Comparison of ENCODE assay signal across 14 mouse cellular contexts in genomic region chr13:56549364-56549763, GRCm38 (mm10). TPM values are rescaled to one million over a fixed set of nuclear protein-coding genes. Genes with fewer than 3 reads are reported as not detected.
A peak's percentile ranks its signal among the peaks of the same experiment; 100 is the strongest.
DNase-seq lines count a peak whose midpoint lies in the region; ATAC-seq and TF ChIP-seq lines count a peak whose summit lies in the region.
"Had no signal": no experiment of that assay in that cellular context is flagged by ENCODE, and none has a peak within 500 bp of the region (broad histone marks: within the 10 kb centered on the region; RNA-seq: fewer than 3 reads in every experiment).

No protein-coding gene starts in this region.

- no peak overlapping the region for H3K27ac ChIP-seq in kidney, embryonic 16.5 days (ENCODE audit: low read length)
- H3K27ac ChIP-seq in forebrain, postnatal 0 days (ENCODE audit: low read depth, low read length): no peak overlapping the region
- no peak overlapping the region for H3K27ac ChIP-seq in hindbrain, embryonic 12.5 days
- H3K27ac ChIP-seq: intestine, embryonic 15.5 days; midbrain, embryonic 10.5 days had no signal

- no peak overlapping the region for H3K4me2 ChIP-seq in kidney, embryonic 16.5 days (replicated peaks; ENCODE audit: low read depth, low read length)
- no peak overlapping the region for H3K4me2 ChIP-seq in forebrain, postnatal 0 days (ENCODE audit: low read depth)
- H3K4me2 ChIP-seq in hindbrain, embryonic 12.5 days (replicated peaks): no peak overlapping the region
- H3K4me2 ChIP-seq: intestine, embryonic 15.5 days had no signal

- H3K4me3 ChIP-seq in kidney, embryonic 16.5 days (ENCODE audit: low read length): no peak overlapping the region
- no peak overlapping the region for H3K4me3 ChIP-seq in forebrain, postnatal 0 days (ENCODE audit: low read depth, low read length)
- no peak overlapping the region for H3K4me3 ChIP-seq in hindbrain, embryonic 12.5 days
- H3K4me3 ChIP-seq: intestine, embryonic 15.5 days; midbrain, embryonic 10.5 days had no signal

- no peak for ATAC-seq in kidney, embryonic 16.5 days (ENCODE audit: low FRiP score, low TSS enrichment)
- no peak for ATAC-seq in forebrain, postnatal 0 days
- ATAC-seq in hindbrain, embryonic 12.5 days (ENCODE audit: low FRiP score): no peak
- ATAC-seq: intestine, embryonic 15.5 days had no signal

- peak; percentile 58 for DNase-seq in kidney, postnatal 14 days
- DNase-seq in adipocyte (ENCODE audit: low spot score): peak; percentile 51
- DNase-seq in gastrocnemius, postnatal 25 days: peak; percentile 59
- peak; percentile 48 to 59 for DNase-seq in heart, postnatal 36 days
- no peak for DNase-seq in forebrain, postnatal 0 days
- no peak for DNase-seq in c-Kit-positive CD71-positive TER-119-positive erythroid progenitor cells, embryonic 14.5 days (ENCODE audit: low spot score)
- DNase-seq: cerebellum, postnatal 14 days; thymus, postnatal 36 days had no signal

- no peak for TF ChIP-seq CTCF in forebrain, postnatal 0 days (IDR thresholded peaks at IDR 0.05; ENCODE audit: low read depth)

- H3K9ac ChIP-seq in kidney, embryonic 16.5 days (replicated peaks; ENCODE audit: low read length): no peak overlapping the region
- no peak overlapping the region for H3K9ac ChIP-seq in forebrain, postnatal 0 days
- no peak overlapping the region for H3K9ac ChIP-seq in hindbrain, embryonic 12.5 days
- H3K9ac ChIP-seq: intestine, embryonic 15.5 days had no signal

- no peaks in the 10 kb centered on the region for H3K27me3 ChIP-seq in kidney, embryonic 16.5 days (ENCODE audit: insufficient read depth, low read length)
- no peaks in the 10 kb centered on the region for H3K27me3 ChIP-seq in forebrain, postnatal 0 days (ENCODE audit: insufficient read depth, low read length)
- H3K27me3 ChIP-seq in hindbrain, embryonic 12.5 days: no peaks in the 10 kb centered on the region
- H3K27me3 ChIP-seq: intestine, embryonic 15.5 days had no signal

- 70% methylated on average over 4 of the region's 4 CpGs for WGBS in kidney, embryonic 16.5 days
- 70% methylated on average over 4 of the region's 4 CpGs for WGBS in forebrain, postnatal 0 days
- 72% methylated on average over 4 of the region's 4 CpGs for WGBS in hindbrain, embryonic 12.5 days

- intact Hi-C loops in heart, postnatal 36 days (cut with DNase I): no loop called here

- no peaks in the 10 kb centered on the region for H3K9me3 ChIP-seq in kidney, embryonic 16.5 days (ENCODE audit: low read length)
- no peaks in the 10 kb centered on the region for H3K9me3 ChIP-seq in forebrain, postnatal 0 days (ENCODE audit: low read length)
- H3K9me3 ChIP-seq in hindbrain, embryonic 12.5 days (replicated peaks): no peaks in the 10 kb centered on the region
- H3K9me3 ChIP-seq: intestine, embryonic 15.5 days; midbrain, embryonic 10.5 days had no signal

- H3K4me1 ChIP-seq in kidney, embryonic 16.5 days (ENCODE audit: insufficient read depth, low read length): peaks cover 9% of the 10 kb centered on the region
- H3K4me1 ChIP-seq in forebrain, postnatal 0 days (ENCODE audit: insufficient read depth): no peaks in the 10 kb centered on the region
- H3K4me1 ChIP-seq in hindbrain, embryonic 12.5 days: peaks cover 12% of the 10 kb centered on the region

- H3K36me3 ChIP-seq in kidney, embryonic 16.5 days (ENCODE audit: insufficient read depth, low read length): no peaks in the 10 kb centered on the region
- no peaks in the 10 kb centered on the region for H3K36me3 ChIP-seq in forebrain, postnatal 0 days (ENCODE audit: insufficient read depth)
- H3K36me3 ChIP-seq in hindbrain, embryonic 12.5 days: no peaks in the 10 kb centered on the region
- H3K36me3 ChIP-seq: intestine, embryonic 15.5 days; midbrain, embryonic 10.5 days had no signal

RNA-seq across cellular contexts. Expression of gene Lect2, which starts 1.1 kb away (rescaled TPM):
- polyA plus RNA-seq in kidney, embryonic 16.5 days (2015; fragmentation: Nextera tagmentation; extraction: Ambion mirVana): 1.1 and 1.2 TPM in 2 replicates
- total RNA-seq in gastrocnemius, postnatal 25 days (2021): not detected
- not detected for total RNA-seq in heart, postnatal 36 days (2021)
- total RNA-seq in forebrain, postnatal 0 days (2014; rRNA removed): not detected in 2 replicates
- not detected in 2 replicates for polyA plus RNA-seq in forebrain, postnatal 0 days (2015; fragmentation: Nextera tagmentation; extraction: Ambion mirVana)
- polyA plus RNA-seq in hindbrain, embryonic 12.5 days (2016; fragmentation: Nextera tagmentation; extraction: Ambion mirVana): not detected in 2 replicates
- polyA plus RNA-seq: limb, embryonic 14.5 days; midbrain, embryonic 10.5 days; neural tube, embryonic 14.5 days had no signal

RNA-seq across cellular contexts. Expression of gene Fbxl21, which starts 27.1 kb away (rescaled TPM):
- polyA plus RNA-seq in kidney, embryonic 16.5 days (2015; fragmentation: Nextera tagmentation; extraction: Ambion mirVana): 2.0 and 2.8 TPM in 2 replicates
- total RNA-seq in gastrocnemius, postnatal 25 days (2021): under 1 TPM in 1 of 2 experiments, not detected in 1; 0.51 TPM
- under 1 TPM; 0.58 to 0.60 TPM for total RNA-seq in heart, postnatal 36 days (2021)
- total RNA-seq in forebrain, postnatal 0 days (2014; rRNA removed): 5.4 and 7.1 TPM in 2 replicates
- polyA plus RNA-seq in forebrain, postnatal 0 days (2015; fragmentation: Nextera tagmentation; extraction: Ambion mirVana): 3.4 and 4.3 TPM in 2 replicates
- polyA plus RNA-seq in hindbrain, embryonic 12.5 days (2016; fragmentation: Nextera tagmentation; extraction: Ambion mirVana): 1.8 and 3.6 TPM in 2 replicates

RNA-seq across cellular contexts. Expression of gene Tgfbi, which starts 60.0 kb away (rescaled TPM):
- 133 and 135 TPM in 2 replicates for polyA plus RNA-seq in kidney, embryonic 16.5 days (2015; fragmentation: Nextera tagmentation; extraction: Ambion mirVana)
- total RNA-seq in gastrocnemius, postnatal 25 days (2021): 10 to 100 TPM; 19.2 to 20.5 TPM
- total RNA-seq in heart, postnatal 36 days (2021): 10 to 100 TPM; 21.1 to 25.9 TPM
- 4.3 and 4.8 TPM in 2 replicates for total RNA-seq in forebrain, postnatal 0 days (2014; rRNA removed)
- polyA plus RNA-seq in forebrain, postnatal 0 days (2015; fragmentation: Nextera tagmentation; extraction: Ambion mirVana): 4.9 and 5.3 TPM in 2 replicates
- polyA plus RNA-seq in hindbrain, embryonic 12.5 days (2016; fragmentation: Nextera tagmentation; extraction: Ambion mirVana): 65.5 and 72.2 TPM in 2 replicates

Comparison
In these comparisons a context has a peak if more than half of its experiments do, and no peak if none do; other contexts are left out.
1. DNase-seq: peak in kidney, postnatal 14 days (single experiment), adipocyte (single experiment), gastrocnemius, postnatal 25 days (single experiment) and heart, postnatal 36 days (2 of 2); none in forebrain, postnatal 0 days (single experiment) and c-Kit-positive CD71-positive TER-119-positive erythroid progenitor cells, embryonic 14.5 days (single experiment).